Mouse (Mus musculus) G1E (cell line): Measurements from ENCODE around the gene Zfp975.
"Not testable (repeated sequence)": the region's sequence is repeated elsewhere in the genome, so short reads cannot be mapped to it uniquely, and the experiment has no call there.

Experiments
- CTCF ChIP-seq: IDR thresholded peaks from 2 replicates; pipeline ENCODE4 v1.5.1; 2012; ENCODE audit warnings: low read depth, low read length, inconsistent platforms, mixed read lengths
- GATA1 ChIP-seq: IDR thresholded peaks from 2 replicates; pipeline ENCODE4 v1.6.1; 2012; ENCODE audit warnings: borderline replicate concordance, low read length, inconsistent platforms, mixed read lengths
- POLR2AphosphoS5 ChIP-seq: IDR thresholded peaks from 2 replicates; pipeline ENCODE4 v1.6.1; 2012; ENCODE audit warnings: low read depth, low read length, inconsistent platforms; ENCODE audit not compliant: insufficient replicate concordance

- TF ChIP-seq CTCF, POLR2AphosphoS5, GATA1: not testable (repeated sequence)
These were observed 37.3 kb downstream of the Zfp975 start for GRCm38 (mm10) chr7:42655211-42655610.
